ENCODE assay signal across 8 mouse cellular contexts in the genomic region with DNA sequence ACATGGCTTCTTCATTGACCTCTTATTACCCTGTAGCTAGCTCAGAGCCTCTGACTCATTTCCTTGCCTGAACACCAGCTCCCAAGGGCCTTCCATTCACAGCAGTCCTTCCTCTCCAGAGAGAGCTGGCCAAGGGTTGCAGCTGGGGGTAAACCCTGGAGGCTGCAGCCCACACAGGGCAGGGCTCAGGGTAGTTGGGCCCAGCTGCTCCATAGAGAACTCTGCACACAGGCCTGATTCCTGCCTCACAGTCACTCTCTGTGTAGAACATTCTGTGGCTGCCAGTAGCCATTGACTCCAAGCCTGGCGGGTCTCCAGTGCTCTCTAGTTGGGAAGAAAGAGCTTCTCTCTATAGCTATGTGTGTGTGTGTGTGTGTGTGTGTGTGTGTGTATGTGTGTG.
A peak's percentile ranks its signal among the peaks of the same experiment; 100 is the strongest.
DNase-seq lines count a peak whose midpoint lies in the region; ATAC-seq lines count a peak whose summit lies in the region.
"Had no signal": no experiment of that assay in that cellular context is flagged by ENCODE, and none has a peak within 500 bp of the region (broad histone marks: within the 10 kb centered on the region; RNA-seq: fewer than 3 reads in every experiment).

No protein-coding gene starts in this region.

- DNase-seq in urinary bladder, postnatal 14 days (ENCODE audit: low spot score): peak; percentile 14
- DNase-seq in urinary bladder, postnatal 25 days (ENCODE audit: low spot score): no peak
- DNase-seq in fibroblast of lung, adult 2 months (ENCODE audit: low read depth): peak; percentile 53
- peak; percentile 37 for DNase-seq in lung, postnatal 36 days
- DNase-seq in spleen, adult 12 weeks (ENCODE audit: low spot score): no peak
- no peak for DNase-seq in ovary, postnatal 10 days (ENCODE audit: low spot score)

- H3K27ac ChIP-seq in kidney, embryonic 15.5 days: peak overlapping the region; percentile 23; the same call in 1 of the 2 replicates
- H3K27ac ChIP-seq: neural tube, embryonic 13.5 days had no signal

- no peak for ATAC-seq in kidney, embryonic 15.5 days (replicated peaks; ENCODE audit: low FRiP score)

- no peaks in the 10 kb centered on the region for H3K9me3 ChIP-seq in kidney, embryonic 15.5 days (replicated peaks)
- H3K9me3 ChIP-seq: neural tube, embryonic 13.5 days had no signal

- no peak overlapping the region for H3K9ac ChIP-seq in kidney, embryonic 15.5 days
- H3K9ac ChIP-seq: neural tube, embryonic 13.5 days had no signal

- peaks cover 20% of the 10 kb centered on the region for H3K4me1 ChIP-seq in kidney, embryonic 15.5 days

- WGBS in kidney, embryonic 15.5 days: 85% methylated on average over 1 of the region's 1 CpGs

- no peaks in the 10 kb centered on the region for H3K27me3 ChIP-seq in kidney, embryonic 15.5 days
- H3K27me3 ChIP-seq: neural tube, embryonic 13.5 days had no signal

- H3K36me3 ChIP-seq in kidney, embryonic 15.5 days: no peaks in the 10 kb centered on the region
- H3K36me3 ChIP-seq: neural tube, embryonic 13.5 days had no signal

- no peak overlapping the region for H3K4me2 ChIP-seq in kidney, embryonic 15.5 days
- H3K4me2 ChIP-seq: neural tube, embryonic 13.5 days had no signal

- H3K4me3 ChIP-seq in kidney, embryonic 15.5 days (replicated peaks): no peak overlapping the region
- H3K4me3 ChIP-seq: neural tube, embryonic 13.5 days had no signal

Comparison
In these comparisons a context has a peak if more than half of its experiments do, and no peak if none do; other contexts are left out.
1. DNase-seq: peak in urinary bladder, postnatal 14 days (single experiment), fibroblast of lung, adult 2 months (single experiment) and lung, postnatal 36 days (single experiment); none in urinary bladder, postnatal 25 days (single experiment), spleen, adult 12 weeks (single experiment) and ovary, postnatal 10 days (single experiment).